Mouse (Mus musculus) adrenal gland, adult 10 weeks (tissue): ENCODE measurements around the gene Mfsd10. TPM values are rescaled to one million over a fixed set of nuclear protein-coding genes. Genes with fewer than 3 reads are reported as not detected.

ENCODE experiments used
- polyA plus RNA-seq: library from polyadenylated mRNA; stranded (reverse); fragments of 350-450 nt; fragmentation: Illumina TruSeq; extraction: RNeasy Lipid Tissue Mini Kit (QIAGEN cat#74804); gene quantifications from one replicate; pipeline ENCODE4 v1.2.3, GENCODE M21; 2014; ENCODE audit warnings: low read depth, low replicate concordance

Gene Mfsd10
- not detected for polyA plus RNA-seq

DNA sequence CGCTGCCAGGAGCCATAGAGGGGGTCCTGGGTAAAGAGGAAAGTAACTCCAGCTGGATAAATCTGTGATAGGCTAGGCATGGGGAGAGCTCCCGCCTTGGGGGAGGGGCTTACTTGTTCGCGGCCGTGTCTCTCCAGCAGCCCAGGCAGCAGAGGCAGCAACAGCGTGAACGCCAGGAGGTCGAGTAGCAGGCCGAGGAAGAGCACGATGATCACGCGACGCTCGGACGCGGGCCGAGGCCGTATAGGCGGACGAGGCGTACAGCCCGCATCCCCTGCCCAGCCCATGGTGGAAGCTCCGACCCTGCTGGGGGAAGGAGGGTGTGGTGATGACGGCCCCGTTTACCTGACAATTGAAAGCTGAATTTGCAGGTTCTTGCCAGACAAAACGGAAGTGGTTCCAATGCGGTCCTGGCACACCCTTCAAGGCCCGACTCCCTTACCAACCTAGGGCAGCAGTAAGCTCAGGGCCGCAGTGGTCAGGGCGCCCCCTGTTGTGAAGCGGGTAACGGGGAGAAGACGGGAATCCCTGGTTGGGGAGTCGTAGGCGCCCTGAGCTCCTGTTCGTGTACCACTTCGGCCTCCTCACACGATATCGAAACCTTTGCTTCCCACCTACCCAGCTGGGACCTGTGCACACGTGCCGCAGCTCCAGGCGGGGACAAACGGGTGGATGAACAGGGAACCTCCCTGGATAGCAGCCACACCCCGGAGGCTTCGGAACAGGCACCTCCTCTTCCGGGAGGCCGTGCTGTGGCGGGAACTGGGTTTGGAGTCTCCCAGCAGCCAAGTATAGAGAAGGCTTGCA lies at the start of gene Mfsd10:
Gene Mfsd10 (minus strand): TSS at position 732 of the 807 bp plus-strand sequence.

DNA sequence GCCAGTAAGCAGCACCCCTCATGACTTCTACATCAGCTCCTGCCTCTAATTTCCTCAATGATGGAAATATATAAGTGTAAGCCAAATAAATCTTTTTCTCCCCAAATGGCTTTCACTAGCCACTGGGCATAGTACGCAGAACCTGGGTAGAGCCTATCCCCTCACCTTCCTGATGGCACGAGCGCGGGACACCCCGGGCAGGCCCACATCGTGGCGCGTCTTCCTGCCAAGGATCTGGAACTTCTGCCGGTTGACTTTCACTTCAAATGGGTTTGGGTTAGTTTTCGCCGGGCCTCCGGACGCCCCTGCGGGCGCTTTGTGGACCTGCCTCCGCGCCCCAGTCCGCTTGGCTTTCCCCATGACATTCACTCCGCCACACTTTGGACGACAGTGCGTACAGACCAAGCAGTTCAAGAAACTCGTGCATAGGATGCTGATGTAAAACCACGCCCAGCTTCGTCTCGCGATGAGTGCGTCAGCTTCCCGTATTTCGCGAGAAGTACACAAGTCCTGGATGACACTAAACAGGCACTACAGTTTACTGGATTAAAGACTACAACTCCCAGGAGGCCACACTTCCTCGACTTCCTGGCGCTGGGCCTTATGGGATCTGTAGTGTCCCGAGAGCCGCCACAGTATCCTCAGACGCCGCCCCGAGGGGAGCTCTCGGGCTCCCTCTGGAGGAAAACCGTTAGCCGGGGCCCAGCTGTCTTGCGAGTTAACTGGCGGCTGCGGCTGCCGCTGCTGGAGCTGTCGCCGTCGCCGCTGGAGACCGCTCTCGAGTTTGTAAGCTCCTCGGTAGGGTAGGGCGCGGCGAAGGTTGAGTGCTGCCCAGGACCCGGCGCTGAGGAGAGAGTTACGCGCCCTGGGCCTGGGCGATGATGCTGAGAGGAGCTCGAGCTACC lies 22.9 kb upstream of the Mfsd10 start, which contains the start of the genes Nop14 and Grk4:
Gene Nop14 (minus strand): TSS at position 463 of the 905 bp plus-strand sequence.
Gene Grk4 (plus strand): TSS at position 694 of the 905 bp plus-strand sequence.

Other genes with a start within 250 kb of the Mfsd10 start
- 6.9 TPM for gene Tnip2, start 123.2 kb downstream of the Mfsd10 start, polyA plus RNA-seq
- 1.5 TPM for gene Sh3bp2, start 111.4 kb downstream of the Mfsd10 start, polyA plus RNA-seq
- gene Add1, start 63.5 kb downstream of the Mfsd10 start, polyA plus RNA-seq = 91.3 TPM
- 35.0 TPM for gene Nop14, start 22.9 kb upstream of the Mfsd10 start, polyA plus RNA-seq
- 8.3 TPM for gene Grk4, start 23.2 kb upstream of the Mfsd10 start, polyA plus RNA-seq
- gene Htt, start 124.5 kb upstream of the Mfsd10 start, polyA plus RNA-seq = 10.9 TPM